Mouse (Mus musculus) liver, postnatal 0 days (tissue): ENCODE measurements at regions not wholly inside any gene's neighbourhood (a gene's known extent, or its start where the extent isn't known, plus 50 kb on each side); places are given as distances from the start of the nearest gene placed in this dataset.

Experiments
- ATAC-seq: fragments of 200-750 bp; cut with Nextera tagmentation; 2 replicates; pipeline ENCODE4 v1.8.0; 2017; ENCODE audit warnings: mild to moderate bottlenecking, moderate library complexity
- DNase-seq: peaks from one replicate; pipeline ENCODE4 v3.0.0-alpha.2; 2016
- H3K27ac ChIP-seq: fragments of 300-500 bp; sonication (generic); 2 replicates; pipeline ENCODE4 v1.5.1; 2014; ENCODE audit warnings: antibody characterized with exemption, moderate library complexity, mild to moderate bottlenecking, low read depth
- H3K27me3 ChIP-seq: fragments of 300-500 bp; sonication (generic); 2 replicates; pipeline ENCODE4 v1.6.1; 2014; ENCODE audit warnings: low read length, control low read depth, mixed read lengths; ENCODE audit not compliant: insufficient read depth
- H3K36me3 ChIP-seq: fragments of 300-500 bp; sonication (generic); replicated peaks from 2 replicates; pipeline ENCODE4 v1.6.1; 2014; ENCODE audit warnings: mild to moderate bottlenecking, control low read depth, low read length, moderate library complexity, mixed read lengths; ENCODE audit not compliant: insufficient read depth
- H3K4me1 ChIP-seq: fragments of 300-500 bp; sonication (generic); 2 replicates; pipeline ENCODE4 v1.6.1; 2014; ENCODE audit warnings: antibody characterized with exemption, mild to moderate bottlenecking, control low read depth; ENCODE audit not compliant: insufficient read depth
- H3K4me2 ChIP-seq: fragments of 300-500 bp; sonication (generic); 2 replicates; pipeline ENCODE4 v1.6.1; 2014; ENCODE audit warnings: low read depth, mild to moderate bottlenecking, low read length, moderate library complexity, mixed read lengths
- H3K4me3 ChIP-seq: fragments of 300-500 bp; sonication (generic); 2 replicates; pipeline ENCODE4 v1.5.1; 2014; ENCODE audit warnings: low read depth, low read length
- H3K9ac ChIP-seq: fragments of 300-500 bp; sonication (generic); replicated peaks from 2 replicates; pipeline ENCODE4 v1.6.1; 2014; ENCODE audit warnings: mild to moderate bottlenecking, moderate library complexity
- H3K9me3 ChIP-seq: fragments of 300-500 bp; sonication (generic); 2 replicates; pipeline ENCODE4 v1.6.1; 2016; ENCODE audit warnings: mild to moderate bottlenecking, control low read depth, low read length, mixed read lengths
- CTCF ChIP-seq: sonication (generic); IDR thresholded peaks from 2 replicates; pipeline ENCODE4 v1.5.1; 2016; ENCODE audit warnings: antibody characterized with exemption, low read depth
- EP300 ChIP-seq: IDR thresholded peaks from 2 replicates; pipeline ENCODE4 v1.6.1; 2016; ENCODE audit warnings: antibody characterized with exemption, low read depth, mild to moderate bottlenecking
- WGBS: fragments of 180-500 bp; shearing (Covaris S2); extraction: QIAGEN DNeasy Blood & Tissue Kit; methylation state at CpG from one replicate; pipeline ENCODE4 v1.1.7; 2014; ENCODE audit not compliant: insufficient replicate concordance; 5-methylcytosine and 5-hydroxymethylcytosine counted together

DNA sequence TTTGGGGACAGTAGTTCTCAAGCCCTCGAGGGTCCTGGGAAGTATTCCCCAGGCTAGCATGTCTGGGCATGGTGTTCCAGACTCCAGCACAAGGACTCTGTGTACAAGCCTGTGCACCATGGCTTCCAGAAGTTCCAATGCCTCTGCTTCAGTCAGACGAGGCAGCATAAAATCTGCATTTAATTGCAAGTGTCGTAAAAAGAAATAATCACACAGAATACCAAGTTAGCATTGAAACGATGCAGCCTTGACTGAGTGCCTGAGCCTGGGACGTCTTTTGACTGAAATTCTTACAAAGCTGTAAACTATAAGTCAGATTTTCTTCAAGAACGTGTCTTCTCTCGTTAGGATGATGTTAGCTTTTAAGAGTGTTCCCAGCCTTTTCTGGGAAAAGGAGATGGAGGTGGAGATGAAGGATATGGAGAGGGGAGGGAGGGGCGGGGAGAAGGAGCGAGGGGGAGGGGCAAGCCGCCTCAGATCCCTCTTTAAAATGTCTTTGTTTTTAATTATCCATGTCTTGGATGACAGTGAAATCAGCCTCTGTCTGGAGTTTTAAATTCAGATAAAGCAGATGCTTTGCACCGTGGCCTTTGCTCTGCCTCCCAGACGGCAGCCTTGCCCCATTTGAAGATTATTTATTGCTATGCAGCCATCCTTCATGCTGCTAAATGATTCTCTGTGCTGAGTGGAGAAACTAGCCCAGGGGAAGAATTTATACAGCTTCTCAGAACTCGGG lies 154.3 kb downstream of the Cdc5l start:
- Histone ChIP-seq H3K36me3 (no peaks in the 10 kb centered on the region), H3K4me2 (no peak overlapping the region), H3K9ac (no peak overlapping the region), H3K9me3 (no peaks in the 10 kb centered on the region), H3K4me3 (no peak overlapping the region), H3K4me1 (no peaks in the 10 kb centered on the region), H3K27me3 (no peaks in the 10 kb centered on the region), H3K27ac (no peak overlapping the region)
- ATAC-seq: no peak
- DNase-seq: no peak
- TF ChIP-seq EP300 (no peak), CTCF (no peak)
- WGBS: 43% methylated on average over 13 of the region's 13 CpGs

GRCm38 (mm10) chr17:45277516-45277915 lies 156.0 kb downstream of the Cdc5l start:
- DNase-seq (no peak), ATAC-seq (no peak)
- Histone ChIP-seq H3K27ac (no peak overlapping the region), H3K4me3 (no peak overlapping the region), H3K9me3 (no peaks in the 10 kb centered on the region), H3K4me1 (no peaks in the 10 kb centered on the region), H3K36me3 (no peaks in the 10 kb centered on the region), H3K9ac (no peak overlapping the region), H3K27me3 (no peaks in the 10 kb centered on the region), H3K4me2 (no peak overlapping the region)
- TF ChIP-seq CTCF (no peak), EP300 (no peak)
- 66% methylated on average over 3 of the region's 3 CpGs for WGBS

GRCm38 (mm10) chr17:45276686-45277405 lies 156.7 kb downstream of the Cdc5l start:
- no peak overlapping the region for H3K4me3 ChIP-seq
- WGBS: 69% methylated on average over 12 of the region's 12 CpGs
- H3K9me3 ChIP-seq: no peaks in the 10 kb centered on the region; the same call in 1 of the 2 replicates
- H3K4me1 ChIP-seq: no peaks in the 10 kb centered on the region
- H3K36me3 ChIP-seq: no peaks in the 10 kb centered on the region
- H3K4me2 ChIP-seq: no peak overlapping the region
- H3K27ac ChIP-seq: no peak overlapping the region
- no peaks in the 10 kb centered on the region for H3K27me3 ChIP-seq
- TF ChIP-seq CTCF: no peak
- TF ChIP-seq EP300: no peak
- no peak overlapping the region for H3K9ac ChIP-seq
- ATAC-seq (no peak), DNase-seq (no peak)

- Histone ChIP-seq H3K36me3 (no peaks in the 10 kb centered on the region), H3K4me2 (no peak overlapping the region), H3K4me1 (no peaks in the 10 kb centered on the region), H3K27me3 (no peaks in the 10 kb centered on the region), H3K9ac (no peak overlapping the region), H3K27ac (no peak overlapping the region), H3K4me3 (no peak overlapping the region), H3K9me3 (peaks cover 3% of the 10 kb centered on the region; the same call in 1 of the 2 replicates)
- TF ChIP-seq EP300: no peak
- peak; percentile 40 for TF ChIP-seq CTCF
- WGBS: 61% methylated on average over 4 of the region's 4 CpGs
- no peak for ATAC-seq
- DNase-seq: no peak
Measured at GRCm38 (mm10) chr17:45274894-45275293, 158.6 kb downstream of the Cdc5l start.

DNA sequence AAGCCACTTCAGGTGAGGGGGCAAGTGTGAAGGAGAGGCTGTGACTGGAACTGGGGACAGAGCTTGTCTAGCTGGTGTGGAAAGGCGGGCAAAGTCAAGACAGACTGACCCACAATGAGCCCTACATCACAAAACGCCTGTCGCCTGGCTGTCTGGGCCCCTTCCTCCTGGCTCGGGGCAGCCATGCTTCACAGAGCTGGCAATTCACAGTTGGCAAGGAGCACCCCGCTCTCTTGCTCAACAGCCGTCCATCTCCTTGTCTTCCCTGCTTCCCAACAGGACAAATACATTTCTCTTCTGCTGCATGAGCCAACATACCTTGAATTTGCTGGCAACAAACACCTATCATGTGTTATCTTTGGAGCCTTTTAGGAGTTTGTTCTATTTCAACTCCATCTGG lies 166.8 kb downstream of the Cdc5l start:
- 51% methylated on average over 6 of the region's 6 CpGs for WGBS
- H3K9ac ChIP-seq: no peak overlapping the region
- no peaks in the 10 kb centered on the region for H3K27me3 ChIP-seq
- ATAC-seq (no peak), DNase-seq (no peak)
- H3K36me3 ChIP-seq: no peaks in the 10 kb centered on the region
- H3K4me1 ChIP-seq: no peaks in the 10 kb centered on the region
- TF ChIP-seq EP300 (no peak), CTCF (no peak)
- 0 out of 2 replicates have a peak, but pooled peaks cover 3% of the 10 kb centered on the region for H3K9me3 ChIP-seq
- no peak overlapping the region for H3K27ac ChIP-seq
- no peak overlapping the region for H3K4me3 ChIP-seq
- H3K4me2 ChIP-seq: no peak overlapping the region

DNA sequence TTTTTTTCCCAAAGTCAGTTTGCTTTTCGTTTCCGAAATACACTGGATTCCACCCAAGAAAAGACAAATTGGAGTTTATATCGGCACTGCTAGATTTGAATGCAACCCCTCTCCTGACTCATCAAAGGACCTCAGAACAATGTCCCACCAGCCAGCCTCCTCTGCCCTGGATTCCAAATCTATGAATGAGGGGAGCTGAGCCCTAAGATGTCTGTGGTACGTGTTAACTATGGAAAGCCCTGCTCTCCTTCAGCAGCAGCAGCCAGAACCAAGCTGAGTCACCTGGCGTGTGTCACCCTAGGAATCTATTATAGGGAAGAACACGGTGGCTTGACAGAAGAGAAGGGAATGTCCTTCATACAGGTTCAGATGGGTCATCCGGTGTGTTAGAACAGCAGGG lies 167.9 kb downstream of the Cdc5l start:
- Histone ChIP-seq H3K27me3 (no peaks in the 10 kb centered on the region), H3K9ac (no peak overlapping the region), H3K9me3 (no peaks in the 10 kb centered on the region), H3K36me3 (no peaks in the 10 kb centered on the region), H3K4me2 (no peak overlapping the region), H3K27ac (no peak overlapping the region), H3K4me3 (no peak overlapping the region), H3K4me1 (no peaks in the 10 kb centered on the region)
- WGBS: 73% methylated on average over 7 of the region's 7 CpGs
- DNase-seq: no peak
- no peak for ATAC-seq
- TF ChIP-seq EP300 (no peak), CTCF (no peak)
